Mouse (Mus musculus): ENCODE measurements around the gene Hoxa11.
A peak's percentile ranks its signal among the peaks of the same experiment; 100 is the strongest.

Gene Hoxa11

DNA sequence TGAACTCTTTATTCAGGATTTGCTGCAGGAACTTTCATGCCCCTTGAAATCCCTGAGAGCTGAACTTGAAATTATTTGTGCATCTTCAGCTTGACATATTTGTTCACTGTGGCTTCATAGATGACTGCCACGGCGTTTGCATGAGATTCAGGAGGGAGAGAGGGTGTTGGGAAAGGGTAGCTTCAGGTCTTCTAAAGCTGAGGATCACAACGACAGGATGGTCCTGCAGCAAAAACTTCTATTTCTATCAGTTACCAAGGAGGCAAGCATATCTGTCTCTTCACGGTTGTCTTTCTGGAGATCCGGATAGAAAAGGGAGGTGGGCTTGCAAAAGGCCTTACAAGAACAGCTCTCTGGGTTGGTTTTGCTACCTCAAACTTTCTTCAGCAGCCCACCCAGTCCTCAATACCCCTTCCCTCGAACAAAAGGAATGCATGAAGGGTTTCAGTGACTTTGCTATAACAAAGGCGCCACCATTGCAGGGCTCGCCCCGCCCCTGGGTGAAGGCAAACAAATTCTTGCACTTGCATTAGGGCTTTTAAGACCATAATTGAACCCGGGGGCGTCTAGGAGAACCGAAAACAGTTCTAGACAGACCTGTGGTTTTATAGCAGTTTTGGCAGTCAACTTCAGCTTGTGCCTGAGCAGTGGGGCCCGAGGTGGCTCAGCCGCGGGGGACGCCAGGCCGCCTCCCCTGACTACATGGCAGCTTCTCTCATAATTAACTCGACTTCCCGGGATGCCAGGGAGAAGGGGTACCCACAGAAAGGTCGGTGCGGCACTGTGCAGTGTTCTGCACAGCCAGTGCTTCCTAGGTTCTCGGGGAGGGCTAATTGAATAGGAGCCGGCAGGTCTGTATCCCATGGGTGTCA, 2.4 kb upstream of the Hoxa11 start:
- DNase-seq (ENCODE audit: low spot score): no peak

DNA sequence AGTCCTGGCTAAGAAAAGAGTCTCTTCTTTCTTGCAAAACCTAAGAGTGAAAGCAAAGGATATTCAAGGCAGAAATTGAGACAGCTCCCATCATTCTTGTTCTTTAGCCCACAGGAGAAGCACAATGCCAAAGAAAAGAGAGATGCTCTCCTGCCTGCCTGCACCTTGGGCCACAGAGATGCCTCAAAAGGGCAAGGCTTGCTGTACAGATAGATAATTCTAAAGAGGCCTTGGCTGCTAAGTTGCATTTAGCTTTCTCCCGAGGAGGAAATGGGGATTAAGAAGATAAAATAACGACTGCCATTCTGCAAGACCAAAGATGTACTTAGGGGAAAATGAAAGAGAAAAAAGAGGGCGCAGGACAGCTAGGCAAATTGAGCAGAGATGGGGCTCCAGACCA, 1.3 kb upstream of the Hoxa11 start:
- DNase-seq (ENCODE audit: low spot score): no peak

DNA sequence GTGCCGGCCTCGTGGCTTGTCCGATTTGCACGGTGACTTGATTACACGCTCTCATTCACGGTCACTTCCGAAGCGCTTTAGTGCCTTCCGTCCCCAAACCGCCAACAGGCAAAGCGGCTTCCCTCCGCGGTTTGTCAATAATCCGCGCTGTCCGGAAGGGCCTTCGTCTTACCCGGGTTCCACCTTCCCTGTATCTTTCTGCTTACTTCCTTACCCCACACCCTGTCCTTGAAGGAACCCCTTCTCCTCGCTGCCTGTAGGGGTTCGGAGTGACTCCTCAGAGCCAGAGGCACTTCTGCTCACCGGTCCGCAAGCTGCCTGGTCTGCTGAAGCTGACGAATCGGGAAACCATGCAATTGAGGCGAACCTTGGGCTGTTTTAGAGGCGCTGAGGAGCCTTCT, 793 bp upstream of the Hoxa11 start:
- DNase-seq (ENCODE audit: low spot score): no peak

DNA sequence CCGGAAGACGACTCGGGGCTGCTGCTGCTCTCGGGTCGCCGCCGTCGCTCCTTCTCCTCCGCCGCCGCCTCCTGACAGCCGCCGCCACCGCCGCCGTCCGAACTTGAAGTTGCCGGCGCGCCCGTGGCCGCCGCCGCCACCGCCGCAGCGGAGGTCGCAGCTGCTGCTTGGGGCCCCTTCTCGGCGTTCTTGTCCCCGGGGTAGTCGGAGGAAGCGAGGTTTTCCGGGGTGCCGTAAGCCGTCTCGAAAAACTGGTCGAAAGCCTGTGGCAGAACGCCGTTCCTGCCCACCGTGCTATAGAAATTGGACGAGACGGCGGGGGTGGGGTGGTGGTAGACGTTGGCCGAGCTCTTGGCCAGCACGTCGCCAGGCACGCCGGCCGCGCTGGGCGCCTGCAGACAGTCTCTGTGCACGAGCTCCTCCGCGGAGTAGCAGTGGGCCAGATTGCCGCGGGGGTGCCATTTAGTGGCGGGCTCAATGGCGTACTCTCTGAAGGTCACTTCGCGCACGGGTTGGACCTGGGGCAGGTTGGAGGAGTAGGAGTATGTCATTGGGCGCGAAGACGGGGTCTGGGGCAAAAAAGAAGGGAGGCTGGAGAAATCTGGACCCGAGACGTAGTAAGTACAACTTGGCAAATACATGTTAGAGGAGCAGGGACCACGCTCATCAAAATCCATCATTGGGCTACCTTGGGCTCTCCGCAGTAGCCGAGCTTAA, 412 bp downstream of the Hoxa11 start:
- DNase-seq (ENCODE audit: low spot score): no peak

- DNase-seq (ENCODE audit: low spot score): no peak
Observed at GRCm38 (mm10) chr6:52244471-52245039, 1.1 kb downstream of the Hoxa11 start.

DNA sequence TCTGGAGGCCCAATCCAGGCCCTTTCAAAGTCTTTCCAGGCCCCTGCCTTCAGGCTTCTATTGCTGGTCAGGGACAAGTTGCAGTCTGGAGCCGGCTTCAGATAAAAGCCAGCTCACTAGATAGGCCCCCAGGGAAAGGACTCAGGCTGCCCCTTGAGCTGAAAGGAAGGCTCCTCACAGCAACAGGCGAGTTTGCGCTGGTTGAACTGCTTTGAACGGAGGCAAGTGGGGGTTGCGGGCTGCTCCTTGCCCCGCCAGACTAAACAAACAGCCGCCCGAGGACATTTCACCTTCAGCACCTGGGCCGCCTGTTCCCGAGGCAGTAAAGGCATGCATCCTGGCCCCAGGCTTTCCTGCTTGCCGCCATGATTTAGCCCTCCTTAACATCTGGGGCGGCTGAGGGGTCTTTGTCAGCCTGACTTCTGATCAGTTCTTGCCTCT, 1.9 kb downstream of the Hoxa11 start:
- no peak for DNase-seq (ENCODE audit: low spot score)

DNA sequence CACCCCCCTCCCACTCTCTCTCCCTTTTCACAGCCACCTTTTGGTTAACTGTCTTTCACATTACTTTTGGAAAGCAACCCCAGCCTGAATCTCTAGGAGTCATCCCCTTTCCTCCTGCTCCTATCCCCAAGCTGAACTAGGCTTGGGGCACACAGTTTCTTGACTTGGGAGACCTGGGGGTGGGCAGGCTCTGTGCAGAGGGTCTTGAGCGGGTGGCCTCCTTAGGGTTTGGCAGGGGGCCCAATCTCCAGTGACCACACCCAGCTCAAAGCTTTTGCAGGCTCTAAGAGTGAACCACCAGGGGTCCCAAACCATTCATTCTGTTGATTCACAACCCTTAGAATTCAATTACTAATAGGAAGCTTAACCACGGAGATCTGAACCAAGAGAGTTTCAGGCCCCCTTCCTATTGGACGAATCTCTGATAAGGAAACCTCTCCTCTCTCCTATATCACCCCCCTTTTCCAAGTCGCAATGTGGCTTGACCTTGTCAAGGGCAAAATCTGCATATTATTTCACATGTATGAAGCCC, 2.7 kb downstream of the Hoxa11 start:
- no peak for DNase-seq (ENCODE audit: low spot score)

DNA sequence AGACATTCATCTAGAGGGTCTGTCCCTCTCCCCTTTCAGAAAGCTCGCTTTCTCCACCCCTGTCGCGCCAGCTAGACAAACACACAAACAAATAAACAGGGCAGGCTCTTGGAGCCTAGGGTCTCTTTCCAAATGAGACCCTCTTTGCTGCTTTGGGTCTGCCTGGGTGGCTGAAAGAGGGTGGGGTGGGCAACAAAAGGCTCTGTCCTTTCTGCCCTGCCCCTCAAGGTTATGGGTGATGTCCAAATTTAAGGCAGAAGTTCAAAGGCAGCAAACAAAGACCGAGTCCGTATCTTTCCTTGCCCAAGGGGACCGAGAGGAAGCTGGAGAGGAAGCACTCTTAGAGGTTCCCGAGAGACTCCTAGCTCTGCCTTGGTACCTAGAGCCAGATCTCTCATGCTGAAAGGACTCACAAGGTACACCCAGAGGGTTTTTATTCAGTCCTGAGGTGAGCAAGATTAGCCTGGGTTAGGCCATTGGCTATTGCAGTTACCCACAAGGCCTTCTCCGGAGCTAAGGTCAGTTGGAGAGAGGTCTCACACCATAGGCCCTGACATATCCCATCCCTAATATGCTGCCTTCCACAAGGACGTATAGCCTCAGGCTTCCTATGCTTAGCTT, 4.5 kb downstream of the Hoxa11 start:
- no peak for DNase-seq (ENCODE audit: low spot score)

- DNase-seq (ENCODE audit: low spot score): peak; percentile 85
Observed at GRCm38 (mm10) chr6:52240389-52241000, 5.1 kb downstream of the Hoxa11 start, which contains the start of gene Hoxa10. Gene Hoxa10, minus strand, starts transcription at chr6:52240854.

GRCm38 (mm10) chr6:52239625-52240388, 5.8 kb downstream of the Hoxa11 start:
- peak; percentile 26 for DNase-seq (ENCODE audit: low spot score)

GRCm38 (mm10) chr6:52238976-52239375, 6.6 kb downstream of the Hoxa11 start:
- DNase-seq (ENCODE audit: low spot score): no peak

DNA sequence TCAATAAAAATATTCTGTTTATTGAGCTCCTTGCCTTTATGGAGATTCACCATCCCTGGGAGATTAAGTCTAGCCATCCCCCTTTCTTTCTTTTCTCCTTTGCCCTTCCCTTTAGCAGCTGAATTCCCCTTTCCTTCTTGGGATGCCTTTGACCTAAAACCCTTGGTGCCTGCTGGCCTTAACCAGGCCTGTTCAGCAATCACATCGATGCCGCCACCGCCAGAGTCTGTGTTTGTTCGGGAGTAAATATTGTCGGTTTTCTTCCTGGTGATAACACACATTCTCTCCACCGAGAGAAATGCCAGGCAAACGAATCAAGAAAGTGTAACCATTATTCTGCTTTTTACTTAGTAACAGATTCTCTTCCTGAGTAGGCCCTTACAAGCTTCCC, 7.5 kb downstream of the Hoxa11 start:
- DNase-seq (ENCODE audit: low spot score): no peak

- no peak for DNase-seq (ENCODE audit: low spot score)
Observed at GRCm38 (mm10) chr6:52237346-52238154, 8.1 kb downstream of the Hoxa11 start.

DNA sequence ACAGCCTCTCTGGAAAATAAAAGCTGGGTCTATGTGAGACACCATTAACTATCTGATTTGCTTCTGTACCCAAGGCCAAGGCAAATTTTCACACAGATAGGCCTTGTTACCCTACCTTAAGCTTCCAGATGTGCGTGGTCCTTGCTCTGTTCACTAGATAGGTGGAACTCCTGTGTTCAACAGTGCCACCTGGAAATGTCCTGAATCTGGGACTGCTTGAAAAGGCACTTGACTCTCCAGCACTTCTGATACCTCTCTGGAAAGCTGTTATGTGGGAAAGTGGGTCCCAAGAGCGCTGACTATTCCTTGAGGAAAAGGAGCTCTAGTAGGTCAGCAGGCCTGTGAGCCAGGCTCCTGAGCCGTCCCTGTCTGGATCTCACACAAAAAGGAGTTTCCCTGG, 8.8 kb downstream of the Hoxa11 start:
- no peak for DNase-seq (ENCODE audit: low spot score)

DNA sequence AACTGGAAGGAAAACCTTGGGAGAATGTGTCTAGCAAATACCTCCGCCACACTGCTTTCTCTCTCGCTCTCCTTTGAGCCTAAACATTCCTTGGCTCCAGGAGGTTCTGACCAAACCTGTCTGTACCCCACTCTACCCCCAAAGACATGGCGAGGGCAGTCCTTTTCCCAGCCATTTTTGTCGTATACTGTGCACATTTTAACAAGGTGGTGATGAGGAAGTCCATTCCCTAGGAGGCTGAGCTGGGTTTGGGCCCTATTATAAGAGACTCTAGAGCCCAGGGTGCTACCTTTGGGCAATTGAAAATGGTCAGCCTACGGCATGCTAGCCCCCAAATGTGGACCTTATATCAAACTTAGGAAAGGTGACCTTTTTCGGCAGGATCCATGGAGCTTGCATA, 9.7 kb downstream of the Hoxa11 start:
- no peak for DNase-seq (ENCODE audit: low spot score)

DNA sequence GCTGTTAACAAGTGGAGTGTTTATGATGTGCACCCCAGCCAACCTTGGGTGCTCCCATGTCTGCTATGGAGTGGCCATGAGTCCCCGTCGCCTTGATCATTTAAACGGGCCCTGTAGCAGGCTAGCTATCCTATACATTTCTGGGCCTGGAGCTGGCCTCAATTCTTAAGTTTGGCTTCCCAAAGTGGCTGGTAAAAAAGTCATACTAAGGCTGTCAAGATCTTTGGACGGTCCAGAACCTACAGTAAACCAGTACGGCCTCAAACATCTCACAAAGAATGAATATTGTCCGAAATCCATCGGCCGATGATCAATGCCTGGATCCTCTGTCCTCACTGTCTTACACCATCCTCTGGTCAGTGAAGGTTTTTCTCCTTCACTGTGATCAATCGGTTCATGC, 10.3 kb downstream of the Hoxa11 start:
- DNase-seq (ENCODE audit: low spot score): no peak

- DNase-seq (ENCODE audit: low spot score): peak; percentile 50
Observed at GRCm38 (mm10) chr6:52234428-52235140, 11.0 kb downstream of the Hoxa11 start.

GRCm38 (mm10) chr6:52233546-52234427, 11.8 kb downstream of the Hoxa11 start:
- no peak for DNase-seq (ENCODE audit: low spot score)
